Mouse (Mus musculus): ENCODE measurements around the gene Pla2g2c. TPM values are rescaled to one million over a fixed set of nuclear protein-coding genes. Genes with fewer than 3 reads are reported as not detected.

Pla2g2c gene
- polyA plus RNA-seq, 1 experiment from 2014 or later = 0.64 TPM

DNA sequence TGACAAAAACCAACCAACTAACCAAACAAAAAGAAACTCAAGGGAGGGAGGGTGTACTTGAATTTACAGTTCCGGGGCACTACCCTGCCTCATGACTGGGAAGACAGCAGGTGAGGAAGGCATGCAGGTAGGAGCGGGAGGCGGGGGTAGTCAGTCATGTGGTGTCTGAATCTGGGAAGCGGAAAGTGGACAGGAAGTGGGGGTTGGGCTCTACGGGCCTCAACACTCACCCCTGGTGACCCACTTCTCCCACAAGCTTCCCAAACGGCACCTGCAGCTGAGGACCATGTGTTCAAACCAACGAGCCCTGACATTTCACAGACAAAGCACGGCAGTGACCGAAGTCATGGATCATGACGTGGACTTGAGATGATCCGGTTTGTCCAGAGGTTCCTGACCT is 12.5 kb upstream of the Pla2g2c start:
- H3K4me1 ChIP-seq = peaks cover 15% of the 10 kb centered on the region
- H3K27me3 ChIP-seq (ENCODE audit: low read depth, poor library complexity, severe bottlenecking) = no peaks in the 10 kb centered on the region
- no peak overlapping the region for H3K27ac ChIP-seq
- WGBS = 84% methylated on average over 11 of the region's 11 CpGs
- no peak for DNase-seq (ENCODE audit: low spot score)
- H3K9me3 ChIP-seq (replicated peaks) = no peaks in the 10 kb centered on the region
- H3K4me3 ChIP-seq = no peak overlapping the region
- H3K36me3 ChIP-seq = no peaks in the 10 kb centered on the region

DNA sequence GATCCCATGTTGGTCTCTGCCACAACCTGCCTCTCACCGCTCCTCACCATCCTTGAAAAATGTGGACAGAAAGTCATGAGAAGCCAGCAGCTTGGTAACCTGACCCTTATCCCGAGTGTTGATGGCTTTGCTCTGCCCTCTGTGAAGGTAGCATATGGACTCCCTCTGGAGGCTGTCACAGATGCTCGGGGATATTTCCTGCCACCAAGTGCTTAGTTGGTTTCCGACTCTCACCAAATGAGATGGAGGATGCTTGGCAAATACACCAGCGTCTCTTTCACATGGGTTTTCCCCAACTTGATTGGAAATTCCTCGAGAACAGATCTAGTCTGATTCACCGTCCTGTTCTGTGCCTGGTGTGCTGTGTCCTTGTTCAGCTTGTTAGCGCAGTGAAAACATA is 12.0 kb upstream of the Pla2g2c start:
- no peaks in the 10 kb centered on the region for H3K9me3 ChIP-seq (replicated peaks)
- 81% methylated on average over 8 of the region's 8 CpGs for whole genome bisulfite sequencing

DNA sequence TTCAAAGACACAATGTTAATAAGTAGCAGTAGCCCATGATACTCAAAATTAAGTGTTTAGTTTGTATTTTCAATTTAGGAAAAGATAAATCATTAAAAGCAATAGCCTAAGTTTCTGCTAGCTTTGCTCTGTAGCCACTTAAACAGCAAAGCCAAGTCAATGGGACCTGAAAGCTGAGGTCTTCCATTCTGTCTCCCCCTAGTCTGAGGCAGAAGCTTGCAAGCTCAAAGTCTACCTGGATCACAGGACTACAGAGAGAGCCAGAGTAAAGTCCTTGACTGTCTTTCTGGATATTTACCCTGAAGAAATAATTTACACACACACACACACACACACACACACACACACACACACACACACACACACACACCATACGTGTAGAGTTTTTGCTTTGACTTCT is 10.4 kb upstream of the Pla2g2c start:
- Histone ChIP-seq H3K9me3 (replicated peaks) (no peaks in the 10 kb centered on the region), H3K4me1 (peaks cover 8% of the 10 kb centered on the region), H3K36me3 (no peaks in the 10 kb centered on the region), H3K4me3 (no peak overlapping the region), H3K27me3 (ENCODE audit: low read depth, poor library complexity, severe bottlenecking) (no peaks in the 10 kb centered on the region), H3K27ac (no peak overlapping the region)
- DNase-seq (ENCODE audit: low spot score) = no peak
- 87% methylated on average over 1 of the region's 1 CpGs for WGBS

More for the DNA sequence above, 12.0 kb upstream of the Pla2g2c start:
- no peak overlapping the region for H3K4me3 ChIP-seq
- no peaks in the 10 kb centered on the region for H3K27me3 ChIP-seq (ENCODE audit: low read depth, poor library complexity, severe bottlenecking)
- H3K36me3 ChIP-seq = no peaks in the 10 kb centered on the region
- DNase-seq (ENCODE audit: low spot score) = no peak
- peaks cover 15% of the 10 kb centered on the region for H3K4me1 ChIP-seq
- H3K27ac ChIP-seq = no peak overlapping the region

DNA sequence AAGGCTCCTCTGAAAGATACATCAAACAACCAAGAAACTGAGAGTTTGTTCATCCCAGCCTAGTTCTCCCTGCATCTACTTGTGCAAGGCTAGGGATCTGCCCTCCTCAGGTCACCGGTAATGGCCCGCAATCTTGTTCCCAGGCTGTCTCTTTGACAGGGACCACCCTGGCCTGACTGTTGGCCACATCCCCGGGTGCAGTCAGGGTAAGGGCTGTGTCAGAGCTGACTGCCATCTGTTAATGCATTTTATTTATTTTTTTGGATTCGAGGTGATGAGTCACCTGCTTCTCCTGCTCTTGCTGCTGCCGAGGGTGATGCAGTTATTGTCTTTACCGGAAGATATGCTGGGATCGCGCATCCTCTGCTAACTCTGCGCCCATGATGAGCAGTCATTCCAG is 7.9 kb upstream of the Pla2g2c start:
- Histone ChIP-seq H3K4me3 (no peak overlapping the region), H3K9me3 (replicated peaks) (no peaks in the 10 kb centered on the region), H3K4me1 (peaks cover 8% of the 10 kb centered on the region), H3K27ac (no peak overlapping the region), H3K36me3 (no peaks in the 10 kb centered on the region), H3K27me3 (ENCODE audit: low read depth, poor library complexity, severe bottlenecking) (no peaks in the 10 kb centered on the region)
- 89% methylated on average over 9 of the region's 9 CpGs for WGBS
- DNase-seq (ENCODE audit: low spot score) = no peak

DNA sequence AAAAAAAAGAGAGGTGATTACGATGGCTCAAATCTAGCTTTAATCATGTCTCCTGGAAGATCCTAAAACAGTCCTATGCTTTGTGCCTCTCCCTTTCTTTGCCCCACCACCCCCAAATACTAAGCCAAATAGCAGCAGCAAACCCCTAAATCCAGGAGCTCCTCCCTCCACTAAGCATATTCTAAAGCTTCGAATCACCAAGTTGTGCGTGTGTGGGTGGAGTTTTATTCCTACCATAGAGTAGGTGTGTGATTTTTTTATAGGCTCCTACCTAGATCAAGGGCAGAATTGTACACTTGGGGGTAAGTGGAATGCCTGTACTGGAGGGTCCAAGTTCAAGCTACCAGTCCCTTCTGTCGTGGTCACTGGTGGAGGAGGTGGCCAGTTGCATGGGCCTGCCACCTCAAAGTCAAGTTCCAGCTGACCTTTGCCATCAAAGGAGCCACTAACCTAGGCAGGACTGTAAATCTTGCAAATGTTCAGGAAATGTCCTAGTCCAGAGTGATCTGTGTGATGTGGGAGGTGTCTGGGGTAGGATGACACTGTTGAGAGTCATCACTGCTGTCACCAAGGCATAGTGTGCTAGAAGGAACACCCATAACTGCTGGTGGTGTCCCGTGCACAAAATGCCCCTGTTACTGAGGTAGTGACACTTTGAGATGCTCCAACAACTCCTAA is 5.9 kb upstream of the Pla2g2c start:
- H3K36me3 ChIP-seq = no peaks in the 10 kb centered on the region
- H3K27me3 ChIP-seq (ENCODE audit: low read depth, poor library complexity, severe bottlenecking) = peaks cover 1% of the 10 kb centered on the region; the same call in 1 of the 2 replicates
- DNase-seq (ENCODE audit: low spot score) = no peak
- no peak overlapping the region for H3K27ac ChIP-seq
- 81% methylated on average over 5 of the region's 5 CpGs for WGBS
- no peaks in the 10 kb centered on the region for H3K9me3 ChIP-seq (replicated peaks)
- peaks cover 9% of the 10 kb centered on the region for H3K4me1 ChIP-seq
- H3K4me3 ChIP-seq = no peak overlapping the region

DNA sequence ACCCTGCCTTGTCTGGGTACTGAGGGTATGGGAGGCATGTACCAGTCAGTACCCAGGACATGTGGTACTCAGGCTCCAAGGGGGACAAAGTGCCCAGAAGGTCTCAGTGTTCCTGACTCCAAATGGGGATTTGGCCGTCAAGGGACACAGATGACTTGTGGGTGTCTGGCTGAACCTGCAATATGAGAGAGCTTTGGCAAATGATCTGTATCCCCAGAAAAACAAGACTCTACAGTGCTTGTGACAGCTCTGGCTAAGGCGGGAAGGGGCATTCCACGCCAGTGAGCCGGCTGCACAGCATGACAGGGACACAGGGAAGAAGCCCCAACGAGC is 5.4 kb upstream of the Pla2g2c start:
- Histone ChIP-seq H3K27me3 (ENCODE audit: low read depth, poor library complexity, severe bottlenecking) (peaks cover 2% of the 10 kb centered on the region; the same call in 1 of the 2 replicates), H3K27ac (no peak overlapping the region), H3K9me3 (replicated peaks) (no peaks in the 10 kb centered on the region), H3K36me3 (no peaks in the 10 kb centered on the region), H3K4me3 (no peak overlapping the region), H3K4me1 (peaks cover 14% of the 10 kb centered on the region)
- WGBS = 87% methylated on average over 5 of the region's 5 CpGs
- DNase-seq (ENCODE audit: low spot score) = no peak

DNA sequence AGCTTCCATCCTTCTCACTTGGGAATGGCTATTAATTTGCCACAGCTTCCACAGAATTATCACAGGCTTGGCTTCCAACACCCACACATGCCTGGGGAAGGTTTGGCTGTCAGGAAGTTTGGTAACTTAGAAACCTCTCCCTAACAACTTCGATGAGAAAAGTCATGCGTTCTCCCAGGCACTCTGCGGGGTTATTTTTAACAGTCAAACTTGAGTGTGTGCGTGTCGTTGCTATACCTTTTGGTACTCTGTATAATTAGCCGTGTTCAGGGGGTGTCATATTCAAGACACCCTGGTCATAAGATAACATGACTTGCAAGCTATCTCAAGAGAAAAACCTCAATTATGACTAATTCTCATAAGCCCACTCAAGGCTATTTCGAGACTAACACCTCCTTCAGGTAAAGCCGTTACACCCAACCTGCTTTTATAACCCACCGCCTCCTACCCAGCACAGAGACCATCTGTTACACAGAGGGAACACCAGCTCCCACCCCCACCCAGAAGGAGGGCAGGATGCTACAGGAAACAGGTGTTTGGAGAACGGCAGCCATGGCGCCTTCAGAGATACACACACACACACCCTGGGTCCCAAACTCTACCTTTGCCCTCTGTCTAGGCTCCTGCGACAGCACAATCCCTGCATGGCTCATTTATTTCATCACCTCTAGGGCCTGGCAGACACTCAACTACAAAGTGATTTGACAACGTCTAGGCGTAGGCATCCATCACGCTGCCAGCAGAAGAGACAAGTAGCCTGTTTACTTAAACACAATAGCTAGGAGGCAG is 905 bp upstream of the Pla2g2c start:
- WGBS = 63% methylated on average over 15 of the region's 15 CpGs
- DNase-seq (ENCODE audit: low spot score) = no peak

DNA sequence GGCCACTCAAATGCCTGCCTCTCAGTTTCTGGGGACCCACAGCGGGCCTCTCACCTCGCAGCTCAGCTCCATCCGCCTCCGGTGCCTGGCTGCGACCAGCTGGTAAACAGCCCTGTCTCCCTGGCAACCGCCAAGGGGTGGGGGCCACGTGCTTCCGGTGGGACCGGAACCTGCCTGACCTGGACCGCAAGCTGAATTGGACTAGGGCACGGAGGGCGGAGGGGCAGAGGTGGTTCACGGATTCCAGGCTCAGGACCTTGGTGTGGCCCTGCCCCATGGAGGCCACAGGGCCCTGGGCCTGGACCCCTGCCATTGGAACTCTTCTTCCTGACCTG is 502 bp downstream of the Pla2g2c start:
- Histone ChIP-seq H3K9me3 (replicated peaks) (no peaks in the 10 kb centered on the region), H3K27me3 (ENCODE audit: low read depth, poor library complexity, severe bottlenecking) (peaks cover 2% of the 10 kb centered on the region; the same call in 1 of the 2 replicates), H3K27ac (peak overlapping the region; percentile 87), H3K4me1 (peaks cover 38% of the 10 kb centered on the region), H3K4me3 (peak overlapping the region; percentile 50), H3K36me3 (no peaks in the 10 kb centered on the region)
- DNase-seq (ENCODE audit: low spot score) = peak; percentile 92
- WGBS = 2% methylated on average over 13 of the region's 13 CpGs

More for the DNA sequence above, 905 bp upstream of the Pla2g2c start:
- Histone ChIP-seq H3K4me1 (peaks cover 32% of the 10 kb centered on the region), H3K9me3 (replicated peaks) (no peaks in the 10 kb centered on the region), H3K4me3 (no peak overlapping the region), H3K27me3 (ENCODE audit: low read depth, poor library complexity, severe bottlenecking) (peaks cover 2% of the 10 kb centered on the region; the same call in 1 of the 2 replicates), H3K36me3 (no peaks in the 10 kb centered on the region), H3K27ac (no peak overlapping the region; the same call in 1 of the 2 replicates)

DNA sequence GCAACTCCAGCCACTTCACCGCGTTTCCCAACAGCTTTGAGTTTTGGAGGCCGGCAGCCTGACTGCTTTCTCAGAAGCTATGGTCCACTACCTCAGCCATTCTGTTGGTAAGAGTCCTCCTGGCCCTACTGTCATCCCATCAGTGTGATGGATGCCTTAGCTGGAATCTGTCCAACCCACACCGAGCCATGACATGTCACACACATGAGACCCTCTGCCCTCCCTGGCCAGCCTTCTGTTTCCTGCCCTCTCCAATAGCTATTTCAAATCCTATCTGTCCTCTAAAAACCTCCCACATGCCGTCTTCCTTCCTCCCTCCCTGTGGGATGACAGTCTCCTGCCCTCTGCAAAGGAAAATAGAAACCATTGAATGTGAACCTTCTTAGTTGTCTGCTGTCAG is 1.2 kb downstream of the Pla2g2c start:
- no peak for DNase-seq (ENCODE audit: low spot score)
- H3K27ac ChIP-seq = peak overlapping the region; percentile 87
- H3K27me3 ChIP-seq (ENCODE audit: low read depth, poor library complexity, severe bottlenecking) = peaks cover 2% of the 10 kb centered on the region; the same call in 1 of the 2 replicates
- 74% methylated on average over 5 of the region's 5 CpGs for whole genome bisulfite sequencing
- no peaks in the 10 kb centered on the region for H3K36me3 ChIP-seq
- H3K4me3 ChIP-seq = 0 out of 2 replicates have a peak overlapping the region, but pooled peaks have one; percentile 50
- H3K9me3 ChIP-seq (replicated peaks) = no peaks in the 10 kb centered on the region
- peaks cover 38% of the 10 kb centered on the region for H3K4me1 ChIP-seq

DNA sequence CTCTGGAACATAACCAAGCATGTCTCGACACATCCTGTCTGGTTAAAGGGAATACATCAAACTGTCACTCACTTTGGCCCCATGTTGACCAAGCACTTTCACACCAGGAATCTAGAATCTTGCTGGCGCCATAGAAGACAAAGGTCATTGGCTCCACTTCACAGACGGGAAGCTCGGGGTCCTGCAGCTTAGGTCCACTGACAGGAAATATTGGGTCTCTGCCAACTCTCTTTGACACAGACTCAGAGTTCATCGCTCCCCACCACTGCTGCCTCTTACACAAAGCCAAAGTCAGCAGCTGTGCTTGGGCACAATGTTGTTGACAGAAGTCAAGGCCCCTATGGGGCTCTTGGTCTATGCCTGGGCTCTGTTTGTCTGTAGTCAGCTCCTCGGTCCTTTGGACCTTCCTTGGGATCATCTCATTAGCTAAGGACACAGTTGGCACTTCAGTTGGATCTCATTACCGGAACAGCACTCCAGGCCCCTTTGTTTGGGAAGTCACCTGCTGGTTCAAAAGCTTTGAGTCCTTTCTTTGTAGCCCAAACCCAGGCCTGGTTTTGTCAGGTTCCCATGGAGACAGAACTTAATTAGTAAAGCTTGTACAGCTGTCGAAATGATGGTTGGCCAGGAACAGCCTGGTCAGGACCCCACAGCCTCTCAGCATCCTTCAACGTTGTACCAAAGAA is 4.6 kb downstream of the Pla2g2c start:
- Histone ChIP-seq H3K36me3 (no peaks in the 10 kb centered on the region), H3K27me3 (ENCODE audit: low read depth, poor library complexity, severe bottlenecking) (no peaks in the 10 kb centered on the region), H3K9me3 (replicated peaks) (no peaks in the 10 kb centered on the region), H3K4me1 (peaks cover 24% of the 10 kb centered on the region), H3K27ac (no peak overlapping the region), H3K4me3 (no peak overlapping the region)
- 69% methylated on average over 9 of the region's 9 CpGs for WGBS
- DNase-seq (ENCODE audit: low spot score) = no peak

DNA sequence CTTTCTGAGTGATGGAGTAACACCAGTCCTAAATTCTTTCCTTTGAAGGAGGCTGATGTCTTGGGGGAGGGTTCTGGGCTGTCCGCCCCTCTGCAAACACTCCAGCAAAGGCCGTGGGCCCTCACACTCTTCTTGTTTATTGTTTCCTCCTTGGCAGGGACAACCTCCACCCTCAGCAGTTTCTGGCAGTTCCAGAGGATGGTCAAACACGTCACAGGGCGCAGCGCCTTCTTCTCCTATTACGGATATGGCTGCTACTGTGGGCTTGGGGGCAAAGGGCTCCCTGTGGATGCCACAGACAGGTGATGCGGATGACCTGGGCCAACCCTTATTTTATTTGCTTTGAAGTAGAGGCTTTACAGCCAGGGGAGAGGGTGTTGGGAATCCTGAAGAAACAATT is 9.5 kb downstream of the Pla2g2c start:
- Histone ChIP-seq H3K9me3 (replicated peaks) (no peaks in the 10 kb centered on the region), H3K4me3 (no peak overlapping the region), H3K27me3 (ENCODE audit: low read depth, poor library complexity, severe bottlenecking) (no peaks in the 10 kb centered on the region), H3K4me1 (peaks cover 27% of the 10 kb centered on the region), H3K27ac (no peak overlapping the region), H3K36me3 (no peaks in the 10 kb centered on the region)
- no peak for DNase-seq (ENCODE audit: low spot score)
- 50% methylated on average over 7 of the region's 7 CpGs for WGBS

DNA sequence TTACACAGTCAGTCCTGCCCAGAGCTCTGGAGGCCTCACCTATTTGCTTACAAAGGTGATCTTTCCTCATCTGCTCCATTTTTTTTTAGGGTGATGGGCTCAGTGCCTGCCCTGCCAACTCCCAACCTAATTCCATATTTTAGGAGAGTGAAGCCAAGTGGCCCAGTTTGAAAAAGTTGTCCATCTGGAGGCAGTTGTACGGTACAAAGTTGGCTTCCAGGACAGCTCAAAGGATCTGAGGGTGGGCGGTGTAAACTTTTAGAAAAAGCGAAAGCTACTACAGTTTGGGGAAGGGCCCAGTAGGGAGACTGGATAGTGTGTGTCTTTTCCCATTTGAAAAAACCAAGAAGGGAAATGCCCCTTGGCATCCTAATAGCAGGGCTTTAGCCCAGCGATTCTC is 10.3 kb downstream of the Pla2g2c start:
- no peak overlapping the region for H3K27ac ChIP-seq
- H3K27me3 ChIP-seq (ENCODE audit: low read depth, poor library complexity, severe bottlenecking) = no peaks in the 10 kb centered on the region
- DNase-seq (ENCODE audit: low spot score) = no peak
- H3K4me3 ChIP-seq = no peak overlapping the region
- WGBS = 97% methylated on average over 4 of the region's 4 CpGs
- H3K9me3 ChIP-seq (replicated peaks) = no peaks in the 10 kb centered on the region
- H3K36me3 ChIP-seq = no peaks in the 10 kb centered on the region
- H3K4me1 ChIP-seq = peaks cover 30% of the 10 kb centered on the region

DNA sequence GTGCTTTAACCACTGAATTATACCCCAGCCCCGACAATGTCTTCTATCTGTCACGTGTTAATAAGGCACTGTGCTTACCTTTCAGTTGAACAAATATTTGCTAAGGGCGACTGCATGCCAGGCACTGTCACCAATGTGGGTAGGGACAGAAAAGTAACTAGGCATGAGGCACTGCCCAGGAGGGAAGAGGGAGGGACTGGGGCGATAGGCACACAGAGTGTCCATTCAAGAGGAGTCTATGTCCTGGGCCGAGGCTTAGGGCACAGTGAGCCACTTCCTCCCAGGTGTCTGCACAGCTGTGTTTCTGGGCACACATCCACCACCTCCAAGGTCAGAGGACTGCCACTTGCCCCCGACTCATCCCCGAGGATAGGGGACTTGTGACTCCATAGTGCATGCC is 12.4 kb downstream of the Pla2g2c start, which contains the start of gene Ubxn10:
Gene Ubxn10 (minus strand): TSS at position 137 of the 400 bp plus-strand sequence.
- Histone ChIP-seq H3K36me3 (no peaks in the 10 kb centered on the region), H3K27me3 (ENCODE audit: low read depth, poor library complexity, severe bottlenecking) (no peaks in the 10 kb centered on the region), H3K4me3 (no peak within 1 kb of the TSS), H3K4me1 (peaks cover 39% of the 10 kb centered on the region), H3K27ac (peak within 1 kb of the TSS; percentile 57; the same call in 1 of the 2 replicates), H3K9me3 (replicated peaks) (no peaks in the 10 kb centered on the region)
- 80% methylated on average over 7 of the region's 7 CpGs for WGBS
- DNase-seq (ENCODE audit: low spot score) = no peak

Data from limb, embryonic 10.5 days (tissue).